1 mouse cellular context compared by ENCODE assay signal in genomic region chr7:128236856-128237592, GRCm38 (mm10).
TF ChIP-seq lines count a peak whose summit lies in the region.

TSS of gene Armc5 (plus strand) at chr7:128237342.

TF ChIP-seq in CH12.LX, 34 proteins besides CTCF, POLR2A, EP300 and RAD21 (continued from another document):
- peak; percentile 52 for TF ChIP-seq NELFE (IDR thresholded peaks at IDR 0.05; ENCODE audit: low read depth, low read length)
- TF ChIP-seq JUN (IDR thresholded peaks at IDR 0.05; ENCODE audit: insufficient read depth, low read depth, low read length), result no peak
- peak; percentile 31; the same call in 1 of the 2 replicates for TF ChIP-seq ZNF384 (IDR thresholded peaks at IDR 0.05; ENCODE audit: low read depth, low read length)
- peak; percentile 81 for TF ChIP-seq MAFK (IDR thresholded peaks at IDR 0.05; ENCODE audit: insufficient replicate concordance, low read length)
- TF ChIP-seq MXI1 (IDR thresholded peaks at IDR 0.05; ENCODE audit: low read depth, low read length), result peak; percentile 20; the same call in 1 of the 2 replicates
- 0 out of 2 replicates have a peak, but pooled peaks have one; percentile 18 for TF ChIP-seq MEF2A (IDR thresholded peaks at IDR 0.05; ENCODE audit: borderline replicate concordance, low read depth, low read length)
